Mouse (Mus musculus) 416B (cell line): Measurements from ENCODE around the gene Myo16.

ENCODE experiments used
- DNase-seq: peaks from one replicate; pipeline ENCODE4 v3.0.0; 2011; ENCODE audit warnings: low read depth

The Myo16 gene

GRCm38 (mm10) chr8:10414684-10415212 is 261.0 kb downstream of the Myo16 start:
- DNase-seq, result peak; percentile 58

- DNase-seq, result no peak
Measured at GRCm38 (mm10) chr8:10415288-10415687, 261.6 kb downstream of the Myo16 start.

GRCm38 (mm10) chr8:10415885-10416284 is 262.2 kb downstream of the Myo16 start:
- DNase-seq, result peak; percentile 17

- no peak for DNase-seq
Measured at GRCm38 (mm10) chr8:10416806-10417205, 263.1 kb downstream of the Myo16 start.

- no peak for DNase-seq
Measured at GRCm38 (mm10) chr8:10417281-10417680, 263.6 kb downstream of the Myo16 start.

GRCm38 (mm10) chr8:10418013-10418412 is 264.3 kb downstream of the Myo16 start:
- no peak for DNase-seq

GRCm38 (mm10) chr8:10418971-10419370 is 265.3 kb downstream of the Myo16 start:
- DNase-seq, result no peak

- no peak for DNase-seq
Measured at GRCm38 (mm10) chr8:10419726-10420125, 266.0 kb downstream of the Myo16 start.

- DNase-seq, result no peak
Measured at GRCm38 (mm10) chr8:10420551-10420950, 266.8 kb downstream of the Myo16 start.

- DNase-seq, result no peak
Measured at GRCm38 (mm10) chr8:10421516-10422090, 267.9 kb downstream of the Myo16 start.

GRCm38 (mm10) chr8:10435492-10435891 is 281.8 kb downstream of the Myo16 start:
- DNase-seq, result no peak

- peak; percentile 47 for DNase-seq
Measured at GRCm38 (mm10) chr8:10438772-10439171, 285.1 kb downstream of the Myo16 start.

GRCm38 (mm10) chr8:10439595-10440453 is 286.1 kb downstream of the Myo16 start:
- no peak for DNase-seq

- DNase-seq, result no peak
Measured at GRCm38 (mm10) chr8:10442562-10442961, 288.9 kb downstream of the Myo16 start.

GRCm38 (mm10) chr8:10445011-10445410 is 291.3 kb downstream of the Myo16 start:
- DNase-seq, result no peak

- peak; percentile 42 for DNase-seq
Measured at GRCm38 (mm10) chr8:10448545-10448944, 294.8 kb downstream of the Myo16 start.

- DNase-seq, result no peak
Measured at GRCm38 (mm10) chr8:10453046-10453445, 299.3 kb downstream of the Myo16 start.

GRCm38 (mm10) chr8:10458151-10458649 is 304.5 kb downstream of the Myo16 start:
- DNase-seq, result no peak

- DNase-seq, result no peak
Measured at GRCm38 (mm10) chr8:10462271-10462670, 308.6 kb downstream of the Myo16 start.

- DNase-seq, result no peak
Measured at GRCm38 (mm10) chr8:10468490-10468889, 314.8 kb downstream of the Myo16 start.

GRCm38 (mm10) chr8:10469658-10470057 is 315.9 kb downstream of the Myo16 start:
- DNase-seq, result peak; percentile 6

GRCm38 (mm10) chr8:10470280-10470679 is 316.6 kb downstream of the Myo16 start:
- DNase-seq, result no peak

- no peak for DNase-seq
Measured at GRCm38 (mm10) chr8:10472371-10472770, 318.7 kb downstream of the Myo16 start.
